Mouse (Mus musculus): Measurements from ENCODE around the gene Eif2b1. TPM values are rescaled to one million over a fixed set of nuclear protein-coding genes. Genes with fewer than 3 reads are reported as not detected.

The Eif2b1 gene
- 13.5 and 14.0 TPM in 2 replicates for polyA plus RNA-seq (2012; rRNA removed)

- no peaks in the 10 kb centered on the region for H3K27me3 ChIP-seq (ENCODE audit: control insufficient read depth, insufficient read depth, low read length)
- no peaks in the 10 kb centered on the region; the same call in 1 of the 2 replicates for H3K4me1 ChIP-seq (ENCODE audit: control insufficient read depth, insufficient read depth, low read length)
- no peaks in the 10 kb centered on the region; the same call in none of the 2 replicates for H3K36me3 ChIP-seq (ENCODE audit: control insufficient read depth, insufficient read depth, low read length)
- TF ChIP-seq CTCF (IDR thresholded peaks at IDR 0.05; ENCODE audit: control insufficient read depth, insufficient read depth, insufficient replicate concordance, low read depth, low read length) (no peak), POLR2A (IDR thresholded peaks at IDR 0.05; ENCODE audit: control insufficient read depth, low read depth, low read length) (peak; percentile 88)
- H3K27ac ChIP-seq (ENCODE audit: control insufficient read depth, insufficient read depth, low read depth, low read length) = no peak within 1 kb of the TSS
- H3K4me3 ChIP-seq (ENCODE audit: control insufficient read depth, low read depth, low read length) = peak within 1 kb of the TSS; percentile 91
Measured at GRCm38 (mm10) chr5:124578633-124579317, at the start of gene Eif2b1, which contains the start of gene Gtf2h3. Gene Eif2b1 (minus strand): TSS chr5:124579131. Gene Gtf2h3 (plus strand): TSS chr5:124579140.

DNA sequence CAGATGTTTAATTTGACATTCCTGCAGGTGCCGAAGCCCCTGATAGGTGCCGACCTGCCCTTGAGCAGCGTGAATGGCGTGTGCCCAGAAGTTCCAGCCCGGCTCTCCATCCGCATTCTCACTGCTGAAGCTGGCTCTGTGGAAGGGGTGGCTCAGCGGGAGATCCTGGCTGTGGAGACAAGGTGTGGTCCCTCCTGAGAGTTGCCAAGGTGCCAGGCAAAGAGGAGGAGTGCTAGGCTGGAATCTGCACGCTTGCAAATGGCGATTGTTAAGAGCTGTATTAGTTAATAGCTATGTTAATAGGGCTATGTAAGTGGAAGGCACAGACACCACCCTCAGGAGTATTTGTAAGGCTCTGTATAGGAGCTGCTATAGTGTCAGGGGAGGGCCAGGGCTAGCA, 45.4 kb upstream of the Eif2b1 start:
- TF ChIP-seq POLR2A (IDR thresholded peaks at IDR 0.05; ENCODE audit: control insufficient read depth, low read depth, low read length) = no peak
- peaks cover 4% of the 10 kb centered on the region for H3K4me1 ChIP-seq (ENCODE audit: control insufficient read depth, insufficient read depth, low read length)
- H3K27ac ChIP-seq (ENCODE audit: control insufficient read depth, insufficient read depth, low read depth, low read length) = no peak overlapping the region
- no peak overlapping the region for H3K4me3 ChIP-seq (ENCODE audit: control insufficient read depth, low read depth, low read length)
- H3K36me3 ChIP-seq (ENCODE audit: control insufficient read depth, insufficient read depth, low read length) = no peaks in the 10 kb centered on the region; the same call in 1 of the 2 replicates
- H3K27me3 ChIP-seq (ENCODE audit: control insufficient read depth, insufficient read depth, low read length) = no peaks in the 10 kb centered on the region

DNA sequence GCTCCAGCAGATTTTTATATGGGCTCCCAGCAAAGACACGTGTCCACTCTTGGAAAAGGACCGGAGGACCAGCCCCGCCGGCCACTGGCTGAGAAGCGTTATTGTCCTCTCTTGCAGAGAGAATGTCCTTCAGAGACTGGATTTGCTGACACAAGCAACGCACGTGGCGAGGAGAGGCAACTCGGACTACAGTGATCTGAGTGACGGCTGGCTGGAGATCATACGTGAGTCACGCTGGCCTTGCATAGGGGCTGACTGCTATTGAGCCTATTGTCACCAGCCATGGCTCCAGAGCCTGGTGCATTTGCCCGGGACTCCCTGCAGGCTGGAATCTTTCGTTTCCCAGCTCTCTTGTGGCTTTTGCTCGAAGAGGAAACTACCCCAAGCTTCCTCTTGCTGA, 44.0 kb upstream of the Eif2b1 start:
- H3K36me3 ChIP-seq (ENCODE audit: control insufficient read depth, insufficient read depth, low read length) = no peaks in the 10 kb centered on the region; the same call in 1 of the 2 replicates
- H3K4me3 ChIP-seq (ENCODE audit: control insufficient read depth, low read depth, low read length) = no peak overlapping the region
- no peaks in the 10 kb centered on the region for H3K27me3 ChIP-seq (ENCODE audit: control insufficient read depth, insufficient read depth, low read length)
- no peak for TF ChIP-seq CTCF (IDR thresholded peaks at IDR 0.05; ENCODE audit: control insufficient read depth, insufficient read depth, insufficient replicate concordance, low read depth, low read length)
- no peak overlapping the region for H3K27ac ChIP-seq (ENCODE audit: control insufficient read depth, insufficient read depth, low read depth, low read length)
- H3K4me1 ChIP-seq (ENCODE audit: control insufficient read depth, insufficient read depth, low read length) = no peaks in the 10 kb centered on the region

- no peaks in the 10 kb centered on the region; the same call in 1 of the 2 replicates for H3K36me3 ChIP-seq (ENCODE audit: control insufficient read depth, insufficient read depth, low read length)
- H3K27ac ChIP-seq (ENCODE audit: control insufficient read depth, insufficient read depth, low read depth, low read length) = no peak overlapping the region
- no peaks in the 10 kb centered on the region for H3K4me1 ChIP-seq (ENCODE audit: control insufficient read depth, insufficient read depth, low read length)
- TF ChIP-seq CTCF (IDR thresholded peaks at IDR 0.05; ENCODE audit: control insufficient read depth, insufficient read depth, insufficient replicate concordance, low read depth, low read length) = no peak
- no peak for TF ChIP-seq POLR2A (IDR thresholded peaks at IDR 0.05; ENCODE audit: control insufficient read depth, low read depth, low read length)
- no peak overlapping the region for H3K4me3 ChIP-seq (ENCODE audit: control insufficient read depth, low read depth, low read length)
- H3K27me3 ChIP-seq (ENCODE audit: control insufficient read depth, insufficient read depth, low read length) = no peaks in the 10 kb centered on the region
Measured at GRCm38 (mm10) chr5:124621362-124621761, 42.4 kb upstream of the Eif2b1 start.

- Histone ChIP-seq H3K4me1 (ENCODE audit: control insufficient read depth, insufficient read depth, low read length) (no peaks in the 10 kb centered on the region), H3K27me3 (ENCODE audit: control insufficient read depth, insufficient read depth, low read length) (no peaks in the 10 kb centered on the region), H3K27ac (ENCODE audit: control insufficient read depth, insufficient read depth, low read depth, low read length) (no peak overlapping the region), H3K36me3 (ENCODE audit: control insufficient read depth, insufficient read depth, low read length) (peaks cover 1% of the 10 kb centered on the region; the same call in 1 of the 2 replicates), H3K4me3 (ENCODE audit: control insufficient read depth, low read depth, low read length) (no peak overlapping the region)
- no peak for TF ChIP-seq CTCF (IDR thresholded peaks at IDR 0.05; ENCODE audit: control insufficient read depth, insufficient read depth, insufficient replicate concordance, low read depth, low read length)
- TF ChIP-seq POLR2A (IDR thresholded peaks at IDR 0.05; ENCODE audit: control insufficient read depth, low read depth, low read length) = no peak
Measured at GRCm38 (mm10) chr5:124618711-124619110, 39.8 kb upstream of the Eif2b1 start.

DNA sequence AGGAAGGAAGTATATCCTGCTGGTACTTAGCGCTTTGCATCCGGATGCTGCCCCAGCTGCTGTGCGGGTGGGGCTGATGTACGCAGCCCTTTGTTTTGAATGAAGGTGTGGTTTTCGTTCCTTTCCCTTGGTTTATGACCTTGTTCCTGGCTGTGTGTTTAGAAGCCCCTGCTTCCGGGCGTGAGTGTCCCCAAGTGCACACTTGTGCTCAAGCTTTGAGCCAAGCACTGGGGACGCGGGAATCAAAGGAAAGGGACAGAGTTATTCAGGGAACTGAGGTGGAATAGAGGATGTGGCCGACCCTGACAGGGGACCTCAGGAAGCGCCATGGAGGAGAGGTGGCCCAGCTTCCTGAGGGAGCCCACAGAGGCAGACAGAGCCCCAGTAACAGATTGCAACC, 35.8 kb upstream of the Eif2b1 start:
- no peak overlapping the region for H3K4me3 ChIP-seq (ENCODE audit: control insufficient read depth, low read depth, low read length)
- H3K27me3 ChIP-seq (ENCODE audit: control insufficient read depth, insufficient read depth, low read length) = no peaks in the 10 kb centered on the region
- H3K27ac ChIP-seq (ENCODE audit: control insufficient read depth, insufficient read depth, low read depth, low read length) = no peak overlapping the region
- TF ChIP-seq POLR2A (IDR thresholded peaks at IDR 0.05; ENCODE audit: control insufficient read depth, low read depth, low read length) (no peak), CTCF (IDR thresholded peaks at IDR 0.05; ENCODE audit: control insufficient read depth, insufficient read depth, insufficient replicate concordance, low read depth, low read length) (no peak)
- peaks cover 3% of the 10 kb centered on the region for H3K36me3 ChIP-seq (ENCODE audit: control insufficient read depth, insufficient read depth, low read length)
- no peaks in the 10 kb centered on the region for H3K4me1 ChIP-seq (ENCODE audit: control insufficient read depth, insufficient read depth, low read length)

DNA sequence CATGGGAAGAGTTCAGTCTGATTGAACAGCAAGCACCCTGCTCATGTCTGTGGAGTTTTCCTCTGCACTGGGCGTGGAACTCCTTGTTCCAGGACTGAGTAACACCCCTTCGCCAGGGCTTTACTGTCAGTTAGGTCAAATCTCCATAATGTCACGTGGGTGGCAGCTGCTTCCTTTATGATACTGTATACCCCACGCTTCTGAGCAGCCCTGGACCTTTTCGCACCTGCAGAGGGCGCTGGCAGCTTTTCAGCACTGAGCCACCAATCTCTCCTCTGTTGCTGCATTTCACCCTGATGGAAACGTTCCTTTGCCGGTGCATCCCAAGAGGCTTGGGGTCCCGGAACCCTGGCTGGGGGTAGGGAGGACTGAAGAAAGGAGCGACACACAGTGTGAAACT, 32.0 kb upstream of the Eif2b1 start:
- no peak overlapping the region for H3K27ac ChIP-seq (ENCODE audit: control insufficient read depth, insufficient read depth, low read depth, low read length)
- peaks cover 6% of the 10 kb centered on the region for H3K36me3 ChIP-seq (ENCODE audit: control insufficient read depth, insufficient read depth, low read length)
- H3K4me1 ChIP-seq (ENCODE audit: control insufficient read depth, insufficient read depth, low read length) = no peaks in the 10 kb centered on the region
- no peak for TF ChIP-seq CTCF (IDR thresholded peaks at IDR 0.05; ENCODE audit: control insufficient read depth, insufficient read depth, insufficient replicate concordance, low read depth, low read length)
- TF ChIP-seq POLR2A (IDR thresholded peaks at IDR 0.05; ENCODE audit: control insufficient read depth, low read depth, low read length) = no peak
- no peaks in the 10 kb centered on the region for H3K27me3 ChIP-seq (ENCODE audit: control insufficient read depth, insufficient read depth, low read length)
- no peak overlapping the region for H3K4me3 ChIP-seq (ENCODE audit: control insufficient read depth, low read depth, low read length)

Data from testis, adult 2 months (tissue).